Mouse (Mus musculus) activated CD4-positive, CD25-positive, alpha-beta regulatory T cell, adult 4 months (primary cell): ENCODE data around the gene Vangl1. TPM values are rescaled to one million over a fixed set of nuclear protein-coding genes. Genes with fewer than 3 reads are reported as not detected.

Experiments
- ATAC-seq: one replicate; pipeline ENCODE4 v1.8.0; 2017
- polyA plus RNA-seq, 2 experiments: library from polyadenylated mRNA; unstranded; fragments of 100-300 nt; shearing (Covaris generic); gene quantifications; one replicate each; pipeline ENCODE4 v1.2.1; 2017

Gene Vangl1
- polyA plus RNA-seq, 2 experiments from 2014 or later: not detected

DNA sequence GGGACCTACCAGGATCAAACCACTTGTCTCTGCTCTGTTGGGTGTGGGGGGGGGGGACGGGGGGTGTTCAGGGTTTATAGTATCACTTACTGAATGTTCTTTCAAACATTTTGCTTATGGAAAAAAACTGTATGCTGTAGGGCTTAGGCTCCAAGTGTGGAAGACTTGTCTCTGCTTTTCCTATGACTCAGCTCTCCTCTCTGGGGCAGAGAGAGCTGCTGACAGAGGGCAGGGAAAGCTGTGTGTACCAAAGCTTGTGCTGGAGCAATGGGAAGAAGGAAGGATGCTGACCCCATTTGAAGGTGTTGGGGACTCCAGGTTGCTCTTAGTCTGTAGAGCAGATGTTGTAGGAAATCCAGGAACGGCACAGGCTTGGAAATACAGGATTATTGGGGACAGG is 63.0 kb downstream of the Vangl1 start:
- ATAC-seq: no peak

DNA sequence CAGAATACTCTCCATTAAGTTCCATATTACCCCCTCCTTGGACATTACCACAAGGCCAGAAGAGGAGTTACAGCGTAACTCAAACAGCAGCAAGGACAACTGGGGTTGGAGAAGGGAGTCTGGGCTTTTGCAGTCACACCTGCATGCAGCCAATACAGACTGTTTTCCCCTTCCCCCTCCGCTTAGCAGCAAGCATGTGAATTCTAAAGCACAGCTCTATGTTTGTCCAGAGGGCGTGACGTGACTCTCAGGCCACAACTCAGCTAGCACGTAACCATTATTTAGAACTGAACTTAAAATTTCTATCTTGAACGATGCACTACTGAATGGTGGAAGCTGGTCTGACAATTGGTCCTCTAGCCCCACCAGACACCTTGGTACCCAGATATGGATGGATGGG is 63.9 kb downstream of the Vangl1 start:
- no peak for ATAC-seq

DNA sequence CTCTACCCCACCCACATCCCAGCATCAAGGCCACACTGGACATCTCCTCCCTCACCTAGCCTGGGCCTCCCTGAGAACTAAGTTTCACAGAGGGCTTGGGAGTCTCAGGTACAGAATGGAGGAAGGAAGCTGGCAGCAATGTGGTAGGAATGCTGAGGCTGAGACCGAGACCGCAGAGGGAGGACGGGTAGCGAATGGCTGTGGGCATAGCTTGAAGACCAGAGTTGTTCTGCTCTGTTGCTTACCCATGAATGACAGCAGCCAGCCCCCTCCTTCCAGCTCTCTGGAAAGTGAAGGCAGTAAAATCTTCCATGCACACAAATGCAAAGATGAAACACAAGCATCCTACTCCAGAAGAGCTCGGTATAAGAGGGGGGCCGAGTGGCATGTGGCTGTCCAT is 65.6 kb downstream of the Vangl1 start:
- no peak for ATAC-seq

DNA sequence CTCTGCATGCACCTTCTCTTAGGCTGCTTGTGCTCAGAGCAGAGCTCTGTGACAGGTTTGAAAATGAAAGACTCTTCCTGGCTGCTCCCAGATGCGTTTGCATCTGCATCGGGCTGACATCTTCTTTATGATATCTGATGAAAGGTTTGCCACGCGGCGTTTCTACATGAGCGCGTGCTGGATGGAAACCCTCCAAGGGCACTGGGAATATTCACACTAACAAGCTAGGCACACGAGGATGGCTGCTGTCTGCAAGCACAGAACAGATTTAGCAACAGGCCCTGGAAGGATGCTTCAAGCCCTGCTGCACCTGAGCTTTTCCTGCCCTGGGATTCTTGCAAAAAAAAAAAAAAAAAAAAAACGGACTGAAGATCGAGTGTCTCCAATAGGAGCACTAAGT is 67.3 kb downstream of the Vangl1 start:
- no peak for ATAC-seq

DNA sequence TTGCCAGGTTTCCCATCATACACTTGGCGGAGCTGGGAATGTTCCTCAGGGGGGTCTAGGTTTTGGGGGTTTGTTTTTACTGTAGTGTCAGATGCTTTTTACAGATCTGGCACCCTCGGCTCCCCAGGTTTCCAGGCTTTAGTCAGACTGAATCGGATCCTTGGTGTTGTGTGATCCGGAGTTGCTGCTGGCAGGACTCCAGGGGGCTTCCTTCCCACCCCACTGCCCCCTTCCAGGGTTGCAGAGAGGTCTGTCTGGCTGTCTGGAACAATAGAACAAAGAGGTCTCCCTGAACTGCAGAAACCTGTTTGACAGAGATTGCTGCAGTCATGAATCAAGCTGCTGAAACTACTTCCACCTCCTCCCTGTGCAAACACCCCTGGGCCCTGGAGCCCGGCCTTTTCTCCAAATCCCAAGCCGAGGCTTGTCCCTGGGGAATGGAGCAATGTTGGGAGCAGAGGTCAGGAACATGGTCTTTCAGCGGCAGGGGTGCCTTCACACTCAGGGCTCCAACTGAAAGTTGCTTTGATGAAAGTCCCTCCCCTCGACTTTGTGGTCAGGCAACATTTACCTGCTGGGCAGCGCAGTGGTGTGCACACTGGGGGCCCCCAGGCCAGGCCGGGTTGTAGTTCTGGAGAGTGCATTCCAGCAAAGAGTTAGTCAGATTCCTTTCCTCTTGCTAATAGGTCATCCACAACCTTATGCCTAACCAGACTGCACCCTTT is 68.9 kb downstream of the Vangl1 start:
- no peak for ATAC-seq

DNA sequence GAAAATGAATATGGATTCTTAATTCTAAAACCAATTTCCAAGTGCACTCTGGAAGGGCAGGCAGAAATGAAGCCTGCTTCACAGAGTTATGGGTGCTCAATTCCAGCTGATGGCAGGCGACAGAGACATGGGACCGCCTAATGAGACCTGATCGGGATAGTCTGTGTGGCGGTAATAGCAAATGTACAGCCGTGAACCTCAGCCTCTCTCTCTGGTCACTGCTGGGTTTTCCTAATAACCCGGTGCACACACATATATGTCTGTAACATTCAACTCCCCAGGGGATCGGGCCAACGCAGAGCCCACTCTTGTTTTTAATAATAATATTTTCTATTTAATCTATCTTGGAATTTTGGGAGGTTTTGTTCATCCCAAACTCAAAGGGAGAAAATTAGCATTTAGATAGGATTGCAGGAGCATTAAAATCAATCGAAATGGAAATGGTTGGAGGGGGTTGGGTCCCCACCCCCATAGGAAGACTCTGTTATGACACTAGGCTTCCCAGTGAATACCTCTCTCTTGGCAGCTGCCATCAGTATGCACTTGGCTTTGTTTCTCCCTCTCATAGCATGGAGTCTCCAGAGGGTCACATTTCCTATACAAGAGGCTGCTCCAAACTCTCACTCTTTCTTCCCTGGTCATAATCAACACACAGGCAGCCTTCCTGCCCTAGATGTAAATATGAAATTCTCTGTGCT is 72.7 kb downstream of the Vangl1 start:
- ATAC-seq: no peak

DNA sequence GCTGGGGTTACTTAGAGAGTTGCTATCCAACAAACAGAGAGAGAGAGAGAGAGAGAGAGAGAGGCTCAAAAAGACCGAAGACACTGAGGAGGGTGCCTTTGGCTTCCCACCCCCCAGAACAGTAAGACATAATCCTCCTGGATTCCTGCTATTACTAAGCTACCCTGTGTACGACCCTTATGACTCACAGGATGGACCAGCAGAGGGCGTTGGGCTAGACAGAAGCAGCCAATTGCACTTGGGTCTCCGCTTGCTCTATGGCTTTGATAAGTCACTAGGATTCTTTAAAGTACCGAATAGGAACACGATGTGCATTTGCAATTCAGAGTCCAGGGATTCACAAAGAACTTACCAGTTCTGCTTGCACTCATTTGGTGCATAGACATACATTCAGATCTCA is 74.0 kb downstream of the Vangl1 start:
- ATAC-seq: no peak

DNA sequence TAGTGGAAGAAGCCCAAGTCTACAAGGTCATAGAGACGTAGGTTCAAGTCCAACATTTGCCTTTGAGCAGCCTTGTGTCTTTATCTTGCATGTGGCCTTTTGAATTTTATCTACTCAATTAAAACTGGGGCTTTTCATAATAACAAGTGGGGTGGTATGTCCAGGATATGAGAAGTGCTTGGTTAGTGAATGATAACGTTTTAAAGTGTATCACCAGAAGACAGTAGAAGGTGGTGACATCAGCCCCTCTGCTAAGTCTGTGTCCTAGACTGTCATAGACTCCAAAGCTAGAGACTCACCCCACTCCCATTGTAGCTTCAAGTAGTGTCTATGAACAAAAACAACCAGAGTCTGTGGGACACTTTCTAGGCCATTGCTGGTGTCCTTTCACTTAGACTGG is 76.3 kb downstream of the Vangl1 start:
- no peak for ATAC-seq

DNA sequence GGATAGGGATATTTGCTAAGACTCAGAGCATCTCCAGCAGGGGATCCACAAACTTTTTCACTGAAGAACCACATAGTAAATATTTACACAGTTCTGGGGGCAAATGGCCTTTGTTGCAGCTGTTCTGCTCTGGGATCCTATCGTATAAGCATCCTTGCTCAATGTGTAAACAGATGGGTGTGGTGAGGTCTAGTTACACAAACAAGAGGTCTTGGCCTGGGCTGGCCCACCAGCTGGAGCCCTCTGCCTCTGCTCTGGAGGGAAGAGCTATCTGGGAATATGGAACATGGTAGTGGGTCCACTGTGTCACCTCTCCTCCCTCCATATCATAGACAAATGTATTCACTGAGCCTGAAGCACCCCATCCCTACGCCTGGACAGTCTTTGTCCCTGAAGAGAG is 77.4 kb downstream of the Vangl1 start:
- no peak for ATAC-seq

DNA sequence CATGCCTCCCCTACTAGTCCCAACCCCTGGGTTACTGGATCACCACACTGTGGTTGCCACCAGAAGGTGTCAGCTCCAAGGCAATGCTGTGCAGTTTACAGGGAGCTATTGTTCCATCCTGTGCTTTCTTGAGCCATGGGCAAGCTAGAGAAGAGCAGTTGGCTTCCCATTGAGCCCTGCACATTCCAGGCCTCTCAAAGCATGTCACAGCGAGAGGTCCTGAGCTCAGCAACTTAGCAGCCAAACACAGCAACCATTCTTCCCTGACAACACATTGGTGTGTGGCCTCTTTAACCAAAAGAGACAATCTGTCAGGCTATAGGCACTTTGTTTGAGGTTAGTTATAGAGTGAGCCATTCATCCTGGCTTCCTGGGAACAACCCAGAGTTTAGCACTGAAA is 78.9 kb downstream of the Vangl1 start:
- ATAC-seq: no peak

DNA sequence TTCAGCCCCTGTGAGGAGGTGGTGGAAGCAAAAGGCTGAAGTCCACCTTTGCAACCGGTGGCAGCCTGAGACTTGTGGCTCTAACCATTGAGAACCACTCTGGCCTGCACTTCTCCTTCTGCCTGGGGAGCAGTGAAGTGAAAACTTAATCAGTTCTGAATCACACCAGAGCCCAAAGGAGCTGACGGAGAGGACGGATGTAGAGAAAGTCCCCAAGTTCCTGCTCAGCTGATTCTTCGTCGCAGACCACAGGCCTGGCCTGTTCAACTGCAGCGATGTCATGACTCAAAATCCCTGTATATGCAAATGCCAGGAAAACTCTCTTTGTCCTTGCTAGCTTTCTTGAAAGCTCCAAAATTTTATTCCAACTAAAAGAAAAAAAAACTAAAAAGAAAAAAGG is 80.8 kb downstream of the Vangl1 start:
- no peak for ATAC-seq

DNA sequence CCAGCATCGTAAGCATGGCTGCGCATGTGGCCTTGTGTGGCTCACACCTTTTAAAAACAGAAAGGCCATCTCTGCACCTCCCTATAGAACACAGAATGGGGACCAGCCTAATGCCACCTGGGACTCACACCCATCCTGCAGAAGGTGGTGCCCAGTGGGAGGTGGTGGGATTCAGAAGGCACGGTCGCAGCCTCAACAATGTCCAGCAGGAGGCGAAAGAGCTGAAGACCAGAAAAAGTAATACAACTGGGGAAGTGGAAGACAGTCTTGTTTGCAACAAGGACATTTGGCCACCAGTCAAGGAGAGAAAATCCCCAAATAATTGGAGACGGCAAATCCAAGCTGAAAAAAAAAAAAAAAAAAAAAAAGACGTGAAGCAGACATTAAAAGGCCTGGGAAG is 82.4 kb downstream of the Vangl1 start:
- no peak for ATAC-seq

DNA sequence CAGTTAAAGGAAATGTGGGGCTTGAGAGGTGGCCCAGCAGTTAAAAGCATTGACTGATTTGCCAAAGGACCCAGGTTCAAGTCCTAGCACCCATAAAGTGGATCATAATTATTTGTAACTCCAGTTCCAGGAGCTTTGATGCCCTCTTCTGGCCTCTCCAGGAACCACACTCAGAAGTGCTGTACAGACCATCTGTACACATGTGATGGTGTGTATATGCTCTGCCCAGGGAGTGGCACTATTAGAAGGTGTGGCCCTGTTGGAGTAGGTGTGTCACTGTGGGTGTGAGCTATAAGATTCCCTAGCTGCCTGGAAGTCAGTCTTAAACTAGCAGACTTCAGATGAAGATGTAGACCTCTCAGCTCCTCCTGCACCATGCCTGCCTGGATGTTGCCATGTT is 83.5 kb downstream of the Vangl1 start:
- no peak for ATAC-seq

DNA sequence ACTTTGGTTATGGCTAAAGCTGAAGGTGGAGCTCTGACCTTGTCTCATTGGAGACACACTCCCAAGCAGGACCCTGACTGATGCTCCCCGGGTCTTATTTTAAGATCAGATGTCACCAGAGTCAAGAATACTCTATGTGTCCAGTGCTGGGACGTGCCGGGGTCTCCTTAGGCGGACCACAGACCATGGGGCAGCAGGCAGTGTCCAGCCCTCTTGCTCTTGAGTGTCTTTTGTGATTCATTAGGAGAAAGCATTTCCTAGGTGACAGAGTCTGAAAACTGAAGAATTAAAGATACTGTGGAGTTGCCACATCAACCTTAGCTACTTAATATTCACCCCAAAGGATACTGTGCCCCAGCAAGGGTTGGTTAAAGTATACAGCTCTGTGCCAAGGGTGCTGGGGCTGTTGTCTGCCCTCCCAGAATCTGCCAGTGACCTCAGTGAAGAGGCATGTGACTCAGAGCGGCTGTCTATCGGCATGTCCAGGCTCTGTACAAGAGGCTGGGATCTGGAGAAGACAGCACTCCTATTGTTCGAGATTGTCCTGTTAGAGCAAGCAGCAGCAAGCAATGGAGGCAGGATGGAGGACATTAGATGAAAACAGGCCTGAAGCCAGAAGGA is 92.4 kb downstream of the Vangl1 start:
- no peak for ATAC-seq

DNA sequence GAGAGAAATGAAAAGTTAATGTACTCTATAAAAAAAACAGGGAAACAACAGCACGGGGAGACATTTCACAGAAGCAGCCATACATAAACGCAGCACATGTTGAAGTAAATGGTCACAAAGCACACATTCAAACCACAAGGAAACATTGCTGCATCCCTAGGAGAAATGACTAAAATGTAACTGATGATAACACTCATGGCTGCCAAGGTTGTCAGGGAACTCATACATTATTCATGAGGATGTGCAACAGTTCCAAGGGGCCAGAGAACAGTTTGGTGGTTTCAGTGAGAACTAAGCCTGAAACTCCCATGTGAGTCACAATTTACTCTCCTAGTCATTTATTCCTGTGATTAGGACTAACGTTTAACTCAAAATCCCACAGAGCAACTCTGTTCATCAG is 96.3 kb downstream of the Vangl1 start:
- ATAC-seq: no peak

DNA sequence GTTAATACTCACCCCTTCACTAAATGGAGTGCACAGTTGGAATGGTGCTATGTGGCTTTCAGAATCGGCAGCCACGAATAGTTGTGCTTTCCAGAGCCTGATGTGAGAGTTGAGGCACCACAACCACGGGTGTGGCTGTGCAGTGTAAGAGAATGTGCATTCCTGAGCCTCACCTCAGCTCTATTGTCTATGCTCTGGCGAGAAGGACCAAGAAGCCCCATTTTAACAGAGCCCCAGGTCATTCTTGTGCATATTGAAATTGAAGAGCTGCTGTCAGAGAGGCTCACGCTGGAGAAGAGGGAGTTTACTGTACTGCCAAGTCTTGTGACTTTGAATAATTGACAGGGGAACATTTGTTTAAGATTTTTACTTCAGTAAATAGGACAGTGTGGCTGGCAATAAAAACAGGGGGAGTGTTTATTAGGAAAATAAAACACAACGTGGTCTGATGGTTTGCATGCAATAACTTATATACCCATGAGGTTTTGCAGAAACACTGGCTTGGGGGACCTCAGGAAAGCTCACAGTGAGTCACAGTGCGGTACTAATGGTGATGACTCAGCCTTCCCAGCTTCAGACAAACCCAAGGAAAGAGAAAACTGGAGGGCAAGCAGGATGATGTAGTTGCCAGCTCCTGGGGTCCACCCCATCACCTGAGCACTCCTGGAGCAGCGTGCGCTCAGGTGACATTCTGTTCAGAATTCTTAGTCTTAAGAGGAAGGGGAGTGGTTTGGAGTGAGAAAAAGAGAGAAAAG is 100.5 kb downstream of the Vangl1 start:
- no peak for ATAC-seq

Other genes with a start within 250 kb of the Vangl1 start
- not detected for gene Nhlh2, start 194.6 kb downstream of the Vangl1 start, polyA plus RNA-seq
- gene Casq2, start 118.3 kb downstream of the Vangl1 start, polyA plus RNA-seq: not detected